Mouse (Mus musculus): ENCODE data around the gene Rtel1. TPM values are rescaled to one million over a fixed set of nuclear protein-coding genes. Genes with fewer than 3 reads are reported as not detected.

The Rtel1 gene
- polyA plus RNA-seq, 1 experiment from 2014 or later, result 9.0 TPM

- Histone ChIP-seq H3K4me1 (replicated peaks; ENCODE audit: control insufficient read depth, insufficient read depth) (peaks cover 1% of the 10 kb centered on the region; the same call in 1 of the 2 replicates), H3K9me3 (ENCODE audit: control insufficient read depth, low read length) (no peaks in the 10 kb centered on the region), H3K4me3 (ENCODE audit: low read depth, low read length) (peak within 1 kb of the TSS; percentile 13; the same call in 1 of the 2 replicates), H3K27ac (replicated peaks) (no peak within 1 kb of the TSS), H3K27me3 (ENCODE audit: control insufficient read depth, insufficient read depth, low read length) (peaks cover 5% of the 10 kb centered on the region; the same call in 1 of the 2 replicates), H3K36me3 (ENCODE audit: control insufficient read depth, insufficient read depth, low read length) (no peaks in the 10 kb centered on the region), H3K9ac (ENCODE audit: low read length) (no peak within 1 kb of the TSS; the same call in 1 of the 2 replicates), H3K4me2 (replicated peaks; ENCODE audit: low read depth) (0 out of 2 replicates have a peak within 1 kb of the TSS, but pooled peaks have one; percentile 17)
- TF ChIP-seq EP300 (optimal IDR thresholded peaks at IDR 0.05), result no peak
- TF ChIP-seq CTCF (IDR thresholded peaks at IDR 0.05; ENCODE audit: low read depth), result no peak
- peak; percentile 71 for ATAC-seq (ENCODE audit: low FRiP score, low TSS enrichment)
- 4% methylated on average over 22 of the region's 23 CpGs for WGBS
- peak; percentile 70 for DNase-seq (ENCODE audit: low spot score)
Measured at GRCm38 (mm10) chr2:181314080-181314810, 5.3 kb upstream of the Rtel1 start, which contains the start of gene Stmn3. Gene Stmn3, minus strand, starts transcription at chr2:181314500.

- peaks cover 2% of the 10 kb centered on the region; the same call in 1 of the 2 replicates for H3K4me1 ChIP-seq (replicated peaks; ENCODE audit: control insufficient read depth, insufficient read depth)
- ATAC-seq (ENCODE audit: low FRiP score, low TSS enrichment) (no peak), DNase-seq (ENCODE audit: low spot score) (no peak)
- peak overlapping the region; percentile 61 for H3K4me3 ChIP-seq (ENCODE audit: low read depth, low read length)
- H3K36me3 ChIP-seq (ENCODE audit: control insufficient read depth, insufficient read depth, low read length), result peaks cover 17% of the 10 kb centered on the region
- no peaks in the 10 kb centered on the region for H3K27me3 ChIP-seq (ENCODE audit: control insufficient read depth, insufficient read depth, low read length)
- TF ChIP-seq EP300 (optimal IDR thresholded peaks at IDR 0.05) (no peak), CTCF (IDR thresholded peaks at IDR 0.05; ENCODE audit: low read depth) (no peak)
- H3K9ac ChIP-seq (ENCODE audit: low read length), result peak overlapping the region; percentile 61
- H3K27ac ChIP-seq (replicated peaks), result no peak overlapping the region
- H3K9me3 ChIP-seq (ENCODE audit: control insufficient read depth, low read length), result no peaks in the 10 kb centered on the region
- peak overlapping the region; percentile 74 for H3K4me2 ChIP-seq (replicated peaks; ENCODE audit: low read depth)
- 9% methylated on average over 7 of the region's 7 CpGs for WGBS
Measured at GRCm38 (mm10) chr2:181320103-181320499, 562 bp downstream of the Rtel1 start.

GRCm38 (mm10) chr2:181322136-181322535, 2.6 kb downstream of the Rtel1 start:
- Histone ChIP-seq H3K36me3 (ENCODE audit: control insufficient read depth, insufficient read depth, low read length) (peaks cover 17% of the 10 kb centered on the region), H3K27me3 (ENCODE audit: control insufficient read depth, insufficient read depth, low read length) (no peaks in the 10 kb centered on the region), H3K27ac (replicated peaks) (no peak overlapping the region), H3K9me3 (ENCODE audit: control insufficient read depth, low read length) (no peaks in the 10 kb centered on the region), H3K4me3 (ENCODE audit: low read depth, low read length) (no peak overlapping the region), H3K4me1 (replicated peaks; ENCODE audit: control insufficient read depth, insufficient read depth) (peaks cover 2% of the 10 kb centered on the region; the same call in 1 of the 2 replicates), H3K9ac (ENCODE audit: low read length) (no peak overlapping the region), H3K4me2 (replicated peaks; ENCODE audit: low read depth) (no peak overlapping the region)
- DNase-seq (ENCODE audit: low spot score) (no peak), ATAC-seq (ENCODE audit: low FRiP score, low TSS enrichment) (no peak)
- no peak for TF ChIP-seq CTCF (IDR thresholded peaks at IDR 0.05; ENCODE audit: low read depth)
- no peak for TF ChIP-seq EP300 (optimal IDR thresholded peaks at IDR 0.05)
- 84% methylated on average over 5 of the region's 5 CpGs for WGBS

- TF ChIP-seq CTCF (IDR thresholded peaks at IDR 0.05; ENCODE audit: low read depth) (no peak), EP300 (optimal IDR thresholded peaks at IDR 0.05) (no peak)
- WGBS, result 94% methylated on average over 2 of the region's 2 CpGs
- ATAC-seq (ENCODE audit: low FRiP score, low TSS enrichment), result no peak
- H3K36me3 ChIP-seq (ENCODE audit: control insufficient read depth, insufficient read depth, low read length), result peaks cover 18% of the 10 kb centered on the region
- DNase-seq (ENCODE audit: low spot score), result no peak
- no peaks in the 10 kb centered on the region for H3K9me3 ChIP-seq (ENCODE audit: control insufficient read depth, low read length)
- no peak overlapping the region for H3K4me2 ChIP-seq (replicated peaks; ENCODE audit: low read depth)
- H3K4me3 ChIP-seq (ENCODE audit: low read depth, low read length), result no peak overlapping the region
- H3K4me1 ChIP-seq (replicated peaks; ENCODE audit: control insufficient read depth, insufficient read depth), result no peaks in the 10 kb centered on the region
- H3K9ac ChIP-seq (ENCODE audit: low read length), result no peak overlapping the region
- no peak overlapping the region for H3K27ac ChIP-seq (replicated peaks)
- H3K27me3 ChIP-seq (ENCODE audit: control insufficient read depth, insufficient read depth, low read length), result no peaks in the 10 kb centered on the region
Measured at GRCm38 (mm10) chr2:181326098-181326497, 6.6 kb downstream of the Rtel1 start.

- H3K27me3 ChIP-seq (ENCODE audit: control insufficient read depth, insufficient read depth, low read length), result no peaks in the 10 kb centered on the region
Measured at GRCm38 (mm10) chr2:181332542-181332941, 13.0 kb downstream of the Rtel1 start.

GRCm38 (mm10) chr2:181334023-181334422, 14.5 kb downstream of the Rtel1 start:
- Histone ChIP-seq H3K9me3 (ENCODE audit: control insufficient read depth, low read length) (no peaks in the 10 kb centered on the region), H3K27me3 (ENCODE audit: control insufficient read depth, insufficient read depth, low read length) (no peaks in the 10 kb centered on the region), H3K4me2 (replicated peaks; ENCODE audit: low read depth) (no peak overlapping the region), H3K9ac (ENCODE audit: low read length) (no peak overlapping the region), H3K36me3 (ENCODE audit: control insufficient read depth, insufficient read depth, low read length) (peaks cover 15% of the 10 kb centered on the region; the same call in 1 of the 2 replicates), H3K4me1 (replicated peaks; ENCODE audit: control insufficient read depth, insufficient read depth) (no peaks in the 10 kb centered on the region), H3K4me3 (ENCODE audit: low read depth, low read length) (no peak overlapping the region), H3K27ac (replicated peaks) (no peak overlapping the region)
- TF ChIP-seq EP300 (optimal IDR thresholded peaks at IDR 0.05) (no peak), CTCF (IDR thresholded peaks at IDR 0.05; ENCODE audit: low read depth) (peak; percentile 80)
- 65% methylated on average over 3 of the region's 3 CpGs for WGBS
- ATAC-seq (ENCODE audit: low FRiP score, low TSS enrichment) (peak; percentile 68), DNase-seq (ENCODE audit: low spot score) (peak; percentile 73)

More at GRCm38 (mm10) chr2:181332542-181332941, 13.0 kb downstream of the Rtel1 start:
- H3K9ac ChIP-seq (ENCODE audit: low read length), result no peak overlapping the region
- H3K27ac ChIP-seq (replicated peaks), result no peak overlapping the region
- H3K4me3 ChIP-seq (ENCODE audit: low read depth, low read length), result no peak overlapping the region
- TF ChIP-seq EP300 (optimal IDR thresholded peaks at IDR 0.05), result no peak
- no peak overlapping the region for H3K4me2 ChIP-seq (replicated peaks; ENCODE audit: low read depth)
- peaks cover 12% of the 10 kb centered on the region; the same call in 1 of the 2 replicates for H3K36me3 ChIP-seq (ENCODE audit: control insufficient read depth, insufficient read depth, low read length)
- no peaks in the 10 kb centered on the region for H3K4me1 ChIP-seq (replicated peaks; ENCODE audit: control insufficient read depth, insufficient read depth)
- DNase-seq (ENCODE audit: low spot score), result no peak
- no peaks in the 10 kb centered on the region for H3K9me3 ChIP-seq (ENCODE audit: control insufficient read depth, low read length)
- ATAC-seq (ENCODE audit: low FRiP score, low TSS enrichment), result no peak

All from stomach, postnatal 0 days (tissue).